Mouse (Mus musculus) heart, adult 9 months (tissue): Measurements from ENCODE around the gene Rapgef2.

Experiments
- DNase-seq, 2 experiments: peaks; one replicate each; pipeline ENCODE4 v3.0.0; 2022; ENCODE audit warnings: low spot score in 2 of 2

The Rapgef2 gene

DNA sequence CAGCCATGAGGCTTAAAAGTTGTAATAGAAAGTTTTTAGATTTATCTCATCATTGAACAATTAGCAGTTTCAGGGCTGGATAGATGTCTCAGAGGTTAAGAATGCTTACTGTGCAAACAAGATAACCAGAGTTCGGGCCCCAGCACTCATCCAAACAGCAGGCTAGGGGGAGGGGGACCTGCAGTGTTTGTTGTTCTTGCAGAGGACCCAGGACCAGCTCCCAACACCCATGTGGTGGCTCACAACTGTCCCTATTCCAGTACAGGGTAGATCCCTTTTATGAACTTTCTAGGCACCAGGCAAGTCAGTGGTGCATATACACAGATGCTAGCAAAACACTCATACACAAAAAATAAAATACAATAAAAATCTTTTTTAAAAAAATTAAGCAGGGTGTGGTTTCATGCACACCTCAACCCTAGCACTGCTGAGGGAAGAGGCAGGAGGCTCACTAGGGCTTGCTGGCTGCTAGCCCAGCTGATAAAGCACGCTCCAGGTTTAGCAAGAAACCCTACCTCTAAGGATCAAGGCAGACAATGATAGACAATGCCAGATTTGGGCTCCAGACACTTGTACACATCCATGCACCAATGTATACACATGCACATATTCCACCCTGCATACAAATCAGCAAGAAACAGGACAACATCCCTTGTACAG is 118.0 kb downstream of the Rapgef2 start:
- no peak for DNase-seq

DNA sequence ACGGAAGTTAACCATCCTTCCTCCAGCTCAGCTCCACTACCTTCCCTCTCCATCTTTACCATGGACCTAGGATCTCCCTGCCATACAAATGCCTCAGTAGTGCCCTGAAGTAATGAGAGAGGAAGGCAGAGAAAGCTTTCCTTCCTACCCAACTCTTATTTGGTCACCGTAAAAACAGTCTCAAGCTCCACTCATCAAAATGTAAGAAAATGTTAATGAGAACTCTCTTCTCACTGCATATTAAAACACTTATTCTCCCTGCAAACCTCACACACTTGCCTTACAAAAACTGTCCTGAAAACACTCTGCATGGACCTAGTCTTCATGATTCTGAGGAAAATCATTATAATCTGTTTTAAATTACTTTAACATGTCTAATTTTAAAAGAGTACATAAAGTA is 118.7 kb downstream of the Rapgef2 start:
- no peak for DNase-seq

DNA sequence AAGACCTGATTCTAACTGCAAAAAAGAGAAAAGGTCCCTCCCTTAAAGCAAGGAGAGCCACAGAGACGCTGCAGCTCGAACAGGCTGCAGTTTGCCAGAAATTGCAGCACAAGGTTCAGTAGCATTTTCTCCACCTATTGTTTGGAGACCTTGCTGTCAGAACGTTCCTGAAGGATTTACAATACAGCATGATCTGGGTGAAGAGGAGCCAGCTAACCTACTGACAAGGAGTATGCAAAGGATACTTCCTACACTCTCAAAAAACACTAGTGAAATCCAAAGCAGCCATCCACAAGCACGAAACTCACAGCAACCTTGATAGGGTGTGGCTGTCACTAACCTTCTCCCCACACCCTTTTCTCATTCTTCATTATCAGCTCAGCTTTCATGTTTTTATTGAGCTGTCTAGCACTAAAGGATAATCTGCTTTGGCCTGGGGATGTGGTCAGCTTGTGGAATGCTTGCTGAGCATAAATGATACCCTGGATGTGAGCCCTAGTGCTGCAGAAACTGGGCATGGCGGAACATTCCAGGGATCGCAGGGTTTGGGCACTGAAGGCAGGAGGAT is 124.4 kb downstream of the Rapgef2 start:
- no peak for DNase-seq

DNA sequence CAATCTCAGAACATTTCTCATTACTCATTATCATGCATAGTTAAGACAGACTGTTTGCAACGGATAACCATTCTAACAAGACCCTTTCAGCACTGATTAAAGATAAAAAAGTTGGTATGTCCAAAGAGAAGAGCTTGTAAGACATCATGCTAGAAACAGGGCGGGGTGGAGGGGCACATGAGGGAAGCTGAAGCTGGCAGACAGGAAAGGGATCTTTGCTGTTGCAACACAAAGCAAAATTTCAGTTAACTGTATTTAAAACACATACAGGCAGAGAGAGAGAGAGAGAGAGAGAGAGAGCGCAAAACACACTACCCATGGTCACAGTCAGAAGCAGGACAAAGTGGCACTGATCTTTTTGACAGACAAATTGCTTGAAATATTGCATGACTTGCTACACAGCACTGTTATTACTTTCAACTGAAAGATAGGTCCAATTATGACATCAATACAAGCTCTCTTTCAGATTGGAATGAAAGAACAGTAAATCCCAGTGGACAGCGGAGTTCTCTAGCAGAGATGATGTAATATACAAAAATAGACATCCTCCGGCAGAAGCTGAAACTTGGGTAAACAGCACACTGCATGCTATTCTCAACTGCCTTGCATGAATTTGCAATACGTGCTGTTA is 125.1 kb downstream of the Rapgef2 start:
- peak; percentile 76 to 78 for DNase-seq

DNA sequence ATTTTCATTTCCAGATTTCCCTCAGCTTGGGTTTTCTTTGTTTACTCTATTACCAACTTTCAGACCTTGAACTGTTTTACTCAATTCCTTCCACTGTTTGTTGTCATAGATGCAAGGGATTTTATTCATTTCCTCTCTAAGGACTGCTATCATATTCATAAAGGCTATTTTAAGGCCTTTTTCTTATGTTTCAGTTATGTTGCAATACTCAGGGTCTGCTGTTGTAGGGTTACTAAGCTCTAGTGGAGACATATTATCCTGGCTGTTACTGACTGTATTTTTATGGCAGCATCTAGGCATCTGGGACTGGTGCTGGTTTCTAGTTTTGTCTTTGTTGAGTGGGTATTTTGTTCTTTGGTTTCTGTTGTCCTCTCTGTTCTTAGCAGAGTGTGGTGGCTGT is 128.1 kb downstream of the Rapgef2 start:
- no peak for DNase-seq

DNA sequence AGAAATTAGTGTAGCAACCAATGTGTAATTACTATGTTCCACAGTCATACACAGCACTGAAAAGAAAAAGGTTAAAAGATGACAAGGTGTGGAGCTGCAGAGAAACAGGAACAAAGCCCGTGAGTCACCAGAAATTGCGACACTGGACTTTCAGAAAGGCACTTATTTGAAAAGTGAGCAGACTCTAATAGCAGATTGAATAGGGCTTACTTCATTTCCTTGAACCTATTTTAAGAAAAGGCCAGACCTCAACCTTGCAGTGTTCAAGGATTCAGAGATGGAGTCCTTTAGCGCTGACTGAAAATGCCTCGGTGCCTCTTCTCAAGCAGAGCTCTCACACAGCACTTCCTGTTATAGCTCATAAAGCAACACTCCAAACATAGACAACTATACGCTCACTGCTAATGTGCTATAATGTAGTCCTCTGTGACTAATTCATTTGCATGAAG is 133.3 kb downstream of the Rapgef2 start:
- DNase-seq: peak; percentile 41 to 49

DNA sequence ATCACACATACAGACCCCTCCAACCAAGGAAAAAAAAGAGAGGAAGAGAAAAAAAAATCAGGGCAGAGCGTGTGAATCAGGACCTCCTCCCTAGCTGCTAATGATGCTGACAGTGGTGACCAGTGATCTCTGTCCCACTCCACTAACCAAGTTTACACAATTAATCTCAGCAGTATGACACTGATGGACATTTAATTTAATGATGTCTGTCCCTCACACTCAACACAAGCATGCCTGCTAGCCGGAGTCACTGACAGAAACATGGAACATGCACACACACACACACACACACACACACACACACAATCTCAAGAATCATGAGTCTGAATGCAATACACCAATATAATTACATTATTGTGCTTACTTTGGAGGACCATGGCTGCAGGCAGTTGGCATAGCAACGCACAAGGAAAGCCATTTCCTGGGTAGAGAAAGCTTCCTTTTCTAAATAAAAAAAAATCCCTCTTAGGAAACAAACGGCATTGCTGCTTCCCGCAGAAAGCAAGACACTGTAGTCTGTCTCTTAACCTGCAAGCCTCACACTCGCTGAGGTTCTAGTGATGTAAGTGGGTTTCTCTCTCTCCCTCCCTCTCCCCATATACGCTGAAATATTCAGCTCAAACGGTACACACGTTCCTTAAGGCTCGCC is 140.8 kb downstream of the Rapgef2 start:
- no peak for DNase-seq

DNA sequence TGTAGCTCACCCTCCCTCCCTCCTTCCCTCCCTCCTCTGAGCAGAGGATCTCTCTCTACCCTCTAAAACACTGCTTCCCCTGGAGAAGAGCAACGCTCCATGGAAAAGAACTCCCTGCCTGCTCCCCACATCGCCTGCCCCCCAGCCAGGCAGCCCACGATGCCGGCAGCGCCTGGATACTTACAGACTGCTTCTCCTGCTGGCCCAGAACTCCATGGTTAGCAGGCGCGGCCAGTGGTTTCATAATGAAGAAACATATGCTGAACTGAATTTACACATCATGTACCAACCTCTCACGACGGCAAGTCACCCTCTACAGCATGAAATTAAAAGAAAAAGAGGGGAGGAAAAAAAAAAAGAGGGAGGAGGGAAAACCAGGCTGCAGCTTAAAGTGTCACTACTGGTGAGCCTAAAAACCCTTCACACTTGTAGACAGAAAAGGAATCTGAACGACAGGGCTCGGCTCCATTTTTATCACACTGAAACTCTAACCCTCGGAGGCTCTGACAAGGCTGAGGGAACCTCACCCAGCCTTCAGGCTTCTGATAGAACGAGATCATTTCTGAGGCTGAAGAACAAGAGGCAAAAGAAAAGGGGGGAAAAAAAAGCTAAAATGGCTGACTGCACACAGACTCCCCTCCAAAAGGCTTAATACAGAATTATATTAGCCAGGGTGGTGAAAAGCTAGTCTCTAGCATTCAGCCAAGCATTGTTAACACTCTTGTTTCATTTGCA is 141.5 kb downstream of the Rapgef2 start:
- no peak for DNase-seq

DNA sequence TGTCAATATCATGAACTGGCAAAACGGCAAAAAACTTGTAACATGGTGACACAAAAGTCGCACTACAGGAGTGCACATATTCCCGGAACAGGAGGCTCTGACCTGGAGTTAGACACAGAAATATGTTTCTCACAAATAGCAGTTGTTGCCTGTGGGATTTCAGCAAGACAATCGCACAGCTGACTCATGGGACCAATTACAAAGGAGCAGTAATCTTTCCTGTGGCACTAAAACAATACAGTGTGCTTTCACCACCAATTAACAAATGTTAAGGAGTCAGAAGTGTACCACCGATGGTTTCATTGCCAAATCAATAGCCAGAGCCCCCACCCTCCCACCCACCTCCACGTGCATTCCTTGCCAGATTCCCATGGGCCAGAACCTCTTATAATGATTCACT is 142.2 kb downstream of the Rapgef2 start:
- no peak for DNase-seq

DNA sequence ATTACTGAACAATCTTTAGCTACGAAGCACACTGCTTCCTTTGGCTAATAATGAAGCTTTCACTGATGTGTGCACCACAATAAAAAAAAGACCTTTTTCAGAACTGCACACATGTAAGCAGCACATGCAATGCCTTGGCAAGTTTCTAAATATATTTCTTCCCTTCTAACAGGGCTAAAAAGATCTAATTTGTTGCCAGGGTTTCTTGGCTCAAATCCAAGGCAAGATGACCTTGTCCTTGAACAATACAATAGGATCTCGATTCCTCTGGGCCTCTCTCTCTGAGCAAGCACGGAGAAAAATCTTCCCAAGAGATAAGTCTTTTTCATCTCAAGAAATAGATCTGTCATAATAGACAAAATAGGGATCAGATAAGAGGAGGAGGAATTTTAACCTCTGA is 147.1 kb downstream of the Rapgef2 start:
- DNase-seq: peak; percentile 49 to 73

DNA sequence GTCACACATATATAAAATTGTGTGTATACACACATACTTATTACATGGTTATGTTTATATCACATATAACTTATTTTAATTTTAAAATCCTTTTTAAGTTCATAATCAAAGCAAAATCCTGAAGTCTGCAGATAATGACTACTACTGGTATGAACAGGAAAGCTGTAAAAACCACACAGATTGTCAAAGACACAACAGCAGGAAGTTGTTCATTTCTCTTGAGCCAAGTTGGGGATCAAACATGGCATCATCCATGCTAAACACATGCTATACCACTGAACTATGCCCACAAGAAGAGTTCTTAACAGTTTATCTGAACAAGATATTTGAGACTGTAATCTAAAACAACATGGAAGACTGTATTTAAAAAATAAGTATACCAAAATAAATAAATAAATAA is 147.7 kb downstream of the Rapgef2 start:
- DNase-seq: no peak

DNA sequence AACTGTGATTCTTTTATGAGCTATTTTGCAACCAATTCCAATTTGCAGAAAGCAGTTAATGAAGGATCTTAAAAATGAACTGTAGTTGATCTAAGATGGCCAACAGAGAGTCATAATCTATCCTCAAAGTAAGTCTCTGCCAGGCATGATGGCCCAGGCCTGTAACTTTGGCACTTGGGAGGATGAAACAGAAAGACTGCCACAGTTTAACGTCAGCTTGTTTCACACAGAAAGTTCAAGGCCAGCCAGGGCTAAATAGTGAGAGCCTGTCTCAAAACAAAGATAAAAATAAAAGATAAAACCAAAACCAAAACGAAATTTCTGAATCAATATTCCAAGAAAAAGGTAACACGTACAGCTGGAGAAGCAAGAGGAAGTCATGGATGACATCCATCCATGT is 155.3 kb downstream of the Rapgef2 start:
- DNase-seq: no peak

DNA sequence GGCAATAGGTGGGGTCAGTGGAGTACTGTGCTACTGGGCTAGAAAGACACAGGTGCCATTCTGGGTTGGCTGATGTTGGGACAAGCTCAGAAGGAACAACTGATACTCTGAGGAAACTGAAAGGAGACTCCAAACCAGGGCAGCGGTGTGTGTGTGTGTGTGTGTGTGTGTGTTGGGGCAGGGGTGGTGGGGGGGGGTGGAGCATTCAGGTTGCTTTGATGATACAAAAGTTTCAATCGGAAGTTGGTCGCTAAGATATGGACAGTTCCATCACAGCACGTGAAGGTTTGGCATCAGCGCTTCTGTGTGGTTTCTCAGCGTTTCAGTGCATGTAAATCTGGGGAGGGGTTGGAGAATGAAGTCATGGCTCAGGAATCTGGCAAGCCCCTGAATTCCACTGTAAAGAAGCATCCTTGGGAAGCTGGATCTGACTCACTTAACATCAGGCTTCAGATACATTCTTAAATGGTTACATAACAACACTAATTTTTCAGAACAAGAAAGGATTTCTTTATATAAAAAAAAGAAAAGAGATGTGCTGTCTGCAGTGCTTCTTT is 157.2 kb downstream of the Rapgef2 start:
- no peak for DNase-seq

DNA sequence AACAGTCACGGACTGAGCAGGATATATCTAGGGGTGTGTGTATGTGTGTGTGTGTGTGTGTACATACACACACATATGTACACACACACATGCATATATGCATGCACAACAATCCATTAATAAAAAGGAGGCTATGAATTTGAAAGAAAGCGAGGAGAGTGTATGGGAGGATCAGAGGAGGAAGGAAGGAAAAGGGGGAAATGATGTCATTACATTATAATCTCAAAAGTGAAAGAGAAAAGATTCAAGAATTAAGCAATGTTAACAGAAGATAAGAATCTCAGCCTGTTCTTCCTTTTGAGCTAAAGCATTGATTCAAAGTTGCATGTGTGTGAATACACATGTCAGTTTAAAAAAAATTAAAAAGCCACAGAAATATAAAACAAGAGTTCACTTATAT is 158.5 kb downstream of the Rapgef2 start:
- no peak for DNase-seq

DNA sequence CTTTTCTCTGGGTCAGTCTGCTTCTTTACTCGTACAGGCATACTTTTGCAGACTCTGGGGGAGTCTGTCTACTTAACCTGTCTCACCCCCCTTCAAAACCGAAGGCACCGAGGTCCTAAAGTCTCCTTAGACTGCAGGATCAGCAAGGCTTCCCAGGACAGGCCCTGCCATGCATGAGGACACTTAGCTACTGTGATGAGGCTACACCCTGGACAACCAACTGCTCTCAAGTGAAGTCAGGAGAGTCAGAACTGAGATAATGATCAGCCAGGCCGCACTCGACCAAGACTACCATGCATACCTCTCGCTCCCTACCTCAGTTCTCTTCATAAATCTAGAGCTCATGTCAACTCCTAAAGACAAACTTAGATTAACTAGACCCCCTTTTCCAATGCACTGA is 159.5 kb downstream of the Rapgef2 start:
- no peak for DNase-seq

DNA sequence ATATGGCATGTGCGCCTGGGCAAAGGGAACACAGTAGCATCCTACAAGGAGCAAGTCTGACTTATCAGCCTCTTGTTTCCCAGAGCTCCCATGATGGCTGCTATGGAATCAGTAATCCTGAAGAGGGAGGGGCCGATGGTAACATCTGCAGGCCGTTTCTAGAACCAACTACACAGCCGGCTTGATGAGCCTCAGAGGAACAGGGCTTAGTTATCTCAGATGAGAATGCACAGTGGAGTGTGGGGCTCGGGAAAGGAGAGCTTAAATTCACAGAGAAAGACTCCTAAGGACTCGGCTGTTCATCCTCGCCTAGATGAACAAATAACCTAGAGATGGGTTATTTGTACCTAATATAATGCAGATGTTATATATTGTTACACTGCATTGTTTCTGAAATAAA is 164.9 kb downstream of the Rapgef2 start:
- DNase-seq: no peak

DNA sequence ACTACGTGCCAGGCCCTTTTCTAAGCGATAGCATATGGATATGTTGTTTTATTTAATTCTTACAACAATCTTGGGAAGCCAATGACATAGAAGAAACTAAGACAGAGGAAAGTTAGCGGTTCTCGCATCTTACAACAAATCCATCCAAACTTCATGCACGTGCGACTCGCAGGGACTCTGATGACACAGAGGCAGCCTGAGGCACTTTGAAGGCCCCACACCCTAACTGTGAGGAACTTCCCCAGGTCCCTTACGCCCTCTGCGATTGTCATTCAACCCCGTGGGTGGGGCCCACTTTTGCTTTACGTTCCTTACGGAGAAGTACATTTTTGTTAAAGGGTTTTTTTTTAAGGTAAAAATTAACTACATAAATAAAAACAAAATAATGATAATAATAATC is 166.3 kb downstream of the Rapgef2 start:
- DNase-seq: no peak

DNA sequence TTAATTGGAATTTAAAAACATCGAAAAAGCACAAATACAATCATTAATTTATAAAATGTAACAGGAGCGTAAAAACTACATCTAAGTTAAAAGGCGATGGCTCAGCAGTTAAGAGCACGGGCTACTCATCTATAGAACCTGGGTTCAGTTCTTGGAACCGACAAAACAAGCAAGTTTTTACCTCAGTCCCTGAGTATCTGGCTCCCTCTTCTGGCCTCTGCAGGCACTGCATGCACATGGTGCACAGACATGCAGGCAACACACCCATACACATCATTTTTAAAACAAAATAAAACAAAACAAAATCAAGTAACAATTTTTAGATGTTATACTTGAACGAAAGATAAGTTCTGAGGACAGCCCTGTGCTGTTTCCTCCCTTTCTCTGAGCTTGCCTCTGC is 176.2 kb downstream of the Rapgef2 start:
- no peak for DNase-seq

DNA sequence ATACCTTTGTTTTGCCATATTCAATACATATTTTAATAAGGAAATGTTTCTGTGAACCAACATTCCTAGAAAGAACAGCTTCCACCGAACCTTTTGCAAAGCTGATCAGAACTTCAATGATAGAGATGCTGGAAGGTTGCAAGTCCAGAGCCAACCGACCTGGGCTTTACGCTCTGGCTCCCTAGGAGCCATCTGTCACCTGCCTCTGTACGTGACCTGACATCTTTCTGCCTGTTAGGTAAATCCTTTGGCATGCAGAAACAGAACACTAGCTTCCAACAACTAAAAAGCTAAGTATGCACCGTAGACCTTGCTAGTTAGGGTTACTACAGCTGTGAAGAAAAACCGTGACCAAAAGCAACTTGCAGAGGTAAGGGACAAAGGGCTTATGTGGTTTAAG is 178.1 kb downstream of the Rapgef2 start:
- DNase-seq: no peak

DNA sequence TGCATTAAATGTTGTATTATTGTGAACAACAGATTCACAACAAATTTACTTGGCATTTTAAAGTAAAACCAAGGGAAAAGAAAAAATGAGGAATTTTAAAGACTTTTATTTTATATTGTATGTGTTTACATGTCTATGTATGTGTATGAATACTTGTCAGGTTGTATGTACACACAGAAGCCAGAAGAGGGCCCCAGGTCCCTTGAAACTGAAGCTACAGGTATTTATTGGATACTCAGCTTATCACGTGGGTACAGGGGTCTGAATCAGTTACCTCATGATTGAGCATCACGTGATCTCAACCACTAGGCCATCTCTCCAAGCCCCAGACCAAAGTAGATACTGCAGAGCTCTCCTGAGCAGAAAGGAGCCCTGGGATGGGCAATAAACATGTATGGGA is 180.0 kb downstream of the Rapgef2 start:
- no peak for DNase-seq

DNA sequence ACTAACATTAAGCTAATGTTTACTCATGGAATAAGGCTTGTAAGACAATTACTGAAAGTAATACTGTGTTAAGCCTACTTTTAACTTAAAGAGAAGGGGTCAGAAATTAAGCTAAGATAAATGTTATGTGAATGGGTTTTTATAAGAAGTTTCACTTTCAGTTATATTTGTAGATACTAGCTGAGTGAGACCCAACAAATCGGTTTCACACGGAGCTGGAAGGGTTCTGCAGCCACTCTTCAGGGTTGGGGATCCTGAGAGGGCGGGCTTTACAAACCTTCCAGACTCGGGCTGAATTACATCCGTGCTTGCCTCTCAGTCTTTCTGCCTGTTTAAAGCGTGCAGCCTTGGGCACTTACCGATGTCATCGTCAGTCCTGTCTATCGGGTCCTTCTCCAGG is 182.7 kb downstream of the Rapgef2 start:
- no peak for DNase-seq

DNA sequence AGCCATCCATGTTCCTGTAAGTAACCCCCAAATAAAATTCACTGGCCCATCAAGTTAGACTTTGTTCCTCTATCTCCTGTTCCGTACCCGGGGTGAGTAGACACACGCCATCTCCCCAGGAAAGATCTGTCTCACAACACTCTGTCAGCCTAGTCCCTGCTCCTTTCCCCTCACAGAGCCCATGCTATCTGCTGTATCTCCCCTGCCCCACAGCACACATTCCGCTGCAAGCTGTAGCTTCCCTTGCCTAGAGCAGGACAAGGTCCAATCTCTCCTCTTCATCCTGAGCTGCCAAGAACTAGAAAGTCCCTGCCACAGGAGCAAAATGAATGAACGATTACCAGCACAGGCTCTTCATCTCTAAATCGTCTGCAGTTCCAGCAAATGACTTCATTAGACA is 184.6 kb downstream of the Rapgef2 start:
- no peak for DNase-seq
